Mouse (Mus musculus) limb, embryonic 12.5 days (tissue): ENCODE measurements at regions not wholly inside any gene's neighbourhood (a gene's known extent, or its start where the extent isn't known, plus 50 kb on each side); places are given as distances from the start of the nearest gene placed in this dataset.

Experiments
- ATAC-seq: fragments of 200-750 bp; cut with Nextera tagmentation; 2 replicates; pipeline ENCODE4 v1.8.0; 2017; ENCODE audit warnings: low read depth, moderate TSS enrichment; ENCODE audit not compliant: insufficient number of reproducible peaks, insufficient read depth, low FRiP score, low TSS enrichment
- H3K27ac ChIP-seq: fragments of 300-500 bp; sonication (generic); 2 replicates; pipeline ENCODE4 v1.5.1; 2016; ENCODE audit warnings: mild to moderate bottlenecking, moderate library complexity
- H3K27me3 ChIP-seq: fragments of 300-500 bp; sonication (generic); 2 replicates; pipeline ENCODE4 v1.6.1; 2016; ENCODE audit warnings: mild to moderate bottlenecking, moderate library complexity
- H3K36me3 ChIP-seq: fragments of 300-500 bp; sonication (generic); 2 replicates; pipeline ENCODE4 v1.6.1; 2016; ENCODE audit warnings: mild to moderate bottlenecking, moderate library complexity
- H3K4me1 ChIP-seq: fragments of 300-500 bp; sonication (generic); replicated peaks from 2 replicates; pipeline ENCODE4 v1.6.1; 2016
- H3K4me2 ChIP-seq: fragments of 300-500 bp; sonication (generic); 2 replicates; pipeline ENCODE4 v1.6.1; 2016; ENCODE audit warnings: mild to moderate bottlenecking, moderate library complexity
- H3K4me3 ChIP-seq: fragments of 300-500 bp; sonication (generic); replicated peaks from 2 replicates; pipeline ENCODE4 v1.5.1; 2016; ENCODE audit warnings: mild to moderate bottlenecking
- H3K9ac ChIP-seq: fragments of 300-500 bp; sonication (generic); replicated peaks from 2 replicates; pipeline ENCODE4 v1.6.1; 2016; ENCODE audit warnings: mild to moderate bottlenecking, moderate library complexity
- H3K9me3 ChIP-seq: fragments of 300-500 bp; sonication (generic); 2 replicates; pipeline ENCODE4 v1.6.1; 2016; ENCODE audit warnings: mild to moderate bottlenecking, moderate library complexity
- WGBS: fragments of 180-500 bp; shearing (Covaris S2); methylation state at CpG from one replicate; pipeline ENCODE4 v1.1.7; 2016; 5-methylcytosine and 5-hydroxymethylcytosine counted together

- WGBS, result 50% methylated on average over 13 of the region's 13 CpGs
These were observed 65.4 kb upstream of the Mitf start for GRCm38 (mm10) chr6:97741427-97741826.

GRCm38 (mm10) chr6:97740851-97741201 lies 66.0 kb upstream of the Mitf start:
- Histone ChIP-seq H3K9ac (no peak overlapping the region), H3K27ac (no peak overlapping the region), H3K4me2 (peak overlapping the region; percentile 51), H3K4me3 (peak overlapping the region; percentile 16), H3K9me3 (no peaks in the 10 kb centered on the region), H3K27me3 (no peaks in the 10 kb centered on the region), H3K4me1 (peaks cover 13% of the 10 kb centered on the region), H3K36me3 (no peaks in the 10 kb centered on the region)
- ATAC-seq, result no peak
- 22% methylated on average over 11 of the region's 11 CpGs for WGBS

More at GRCm38 (mm10) chr6:97741427-97741826, 65.4 kb upstream of the Mitf start:
- Histone ChIP-seq H3K4me2 (no peak overlapping the region), H3K4me3 (no peak overlapping the region), H3K27ac (no peak overlapping the region), H3K4me1 (peaks cover 13% of the 10 kb centered on the region), H3K27me3 (no peaks in the 10 kb centered on the region), H3K9ac (no peak overlapping the region), H3K9me3 (no peaks in the 10 kb centered on the region), H3K36me3 (no peaks in the 10 kb centered on the region)
- no peak for ATAC-seq

GRCm38 (mm10) chr6:97740107-97740850 lies 66.6 kb upstream of the Mitf start:
- H3K9ac ChIP-seq, result no peak overlapping the region
- 13% methylated on average over 13 of the region's 13 CpGs for WGBS
- no peaks in the 10 kb centered on the region for H3K27me3 ChIP-seq
- H3K4me3 ChIP-seq, result peak overlapping the region; percentile 16
- ATAC-seq, result no peak
- H3K36me3 ChIP-seq, result no peaks in the 10 kb centered on the region
- H3K4me2 ChIP-seq, result peak overlapping the region; percentile 51
- H3K27ac ChIP-seq, result no peak overlapping the region
- H3K4me1 ChIP-seq, result peaks cover 13% of the 10 kb centered on the region
- H3K9me3 ChIP-seq, result no peaks in the 10 kb centered on the region

- no peaks in the 10 kb centered on the region for H3K36me3 ChIP-seq
- H3K9ac ChIP-seq, result no peak overlapping the region
- H3K9me3 ChIP-seq, result no peaks in the 10 kb centered on the region
- H3K27me3 ChIP-seq, result no peaks in the 10 kb centered on the region
- no peak overlapping the region for H3K4me3 ChIP-seq
- no peak for ATAC-seq
- peaks cover 13% of the 10 kb centered on the region for H3K4me1 ChIP-seq
- no peak overlapping the region for H3K4me2 ChIP-seq
- WGBS, result 68% methylated on average over 4 of the region's 4 CpGs
- H3K27ac ChIP-seq, result no peak overlapping the region
These were observed 68.0 kb upstream of the Mitf start for GRCm38 (mm10) chr6:97738846-97739245.

- H3K9me3 ChIP-seq, result no peaks in the 10 kb centered on the region
- H3K4me3 ChIP-seq, result no peak overlapping the region
- no peak overlapping the region for H3K27ac ChIP-seq
- no peak overlapping the region for H3K4me2 ChIP-seq
- H3K4me1 ChIP-seq, result no peaks in the 10 kb centered on the region; the same call in 1 of the 2 replicates
- no peaks in the 10 kb centered on the region for H3K27me3 ChIP-seq
- no peak for ATAC-seq
- H3K36me3 ChIP-seq, result no peaks in the 10 kb centered on the region
- no peak overlapping the region for H3K9ac ChIP-seq
These were observed 76.0 kb upstream of the Mitf start for GRCm38 (mm10) chr6:97730835-97731234.

GRCm38 (mm10) chr6:97718184-97718910 lies 88.5 kb upstream of the Mitf start:
- no peak for ATAC-seq
- no peaks in the 10 kb centered on the region for H3K9me3 ChIP-seq
- no peaks in the 10 kb centered on the region for H3K27me3 ChIP-seq
- H3K9ac ChIP-seq, result no peak overlapping the region
- H3K4me1 ChIP-seq, result no peaks in the 10 kb centered on the region
- no peak overlapping the region for H3K4me2 ChIP-seq
- H3K27ac ChIP-seq, result no peak overlapping the region
- no peak overlapping the region for H3K4me3 ChIP-seq
- 43% methylated on average over 6 of the region's 6 CpGs for whole genome bisulfite sequencing
- no peaks in the 10 kb centered on the region for H3K36me3 ChIP-seq

- Histone ChIP-seq H3K4me2 (no peak overlapping the region), H3K4me3 (no peak overlapping the region), H3K27ac (no peak overlapping the region), H3K36me3 (no peaks in the 10 kb centered on the region), H3K4me1 (no peaks in the 10 kb centered on the region), H3K27me3 (no peaks in the 10 kb centered on the region), H3K9me3 (no peaks in the 10 kb centered on the region), H3K9ac (no peak overlapping the region)
- WGBS, result 93% methylated on average over 2 of the region's 2 CpGs
- ATAC-seq, result no peak
These were observed 90.1 kb upstream of the Frmd4b start for GRCm38 (mm10) chr6:97707401-97707800.

- no peaks in the 10 kb centered on the region for H3K9me3 ChIP-seq
- H3K4me3 ChIP-seq, result no peak overlapping the region
- no peak for ATAC-seq
- no peaks in the 10 kb centered on the region for H3K4me1 ChIP-seq
- H3K27ac ChIP-seq, result no peak overlapping the region
- no peaks in the 10 kb centered on the region for H3K27me3 ChIP-seq
- H3K9ac ChIP-seq, result no peak overlapping the region
- 79% methylated on average over 5 of the region's 5 CpGs for WGBS
- no peaks in the 10 kb centered on the region for H3K36me3 ChIP-seq
- H3K4me2 ChIP-seq, result no peak overlapping the region
These were observed 87.0 kb upstream of the Frmd4b start for GRCm38 (mm10) chr6:97704361-97704760.

- Histone ChIP-seq H3K4me1 (no peaks in the 10 kb centered on the region), H3K4me3 (no peak overlapping the region), H3K36me3 (no peaks in the 10 kb centered on the region), H3K9ac (no peak overlapping the region), H3K27me3 (no peaks in the 10 kb centered on the region), H3K4me2 (no peak overlapping the region), H3K9me3 (no peaks in the 10 kb centered on the region), H3K27ac (no peak overlapping the region)
- WGBS, result 85% methylated on average over 3 of the region's 3 CpGs
- no peak for ATAC-seq
These were observed 82.4 kb upstream of the Frmd4b start for GRCm38 (mm10) chr6:97699752-97700098.

- 79% methylated on average over 9 of the region's 9 CpGs for WGBS
These were observed 81.9 kb upstream of the Frmd4b start for GRCm38 (mm10) chr6:97699054-97699751.

GRCm38 (mm10) chr6:97693281-97693680 lies 75.9 kb upstream of the Frmd4b start:
- H3K9me3 ChIP-seq, result no peaks in the 10 kb centered on the region
- ATAC-seq, result no peak
- 90% methylated on average over 8 of the region's 8 CpGs for WGBS

More at GRCm38 (mm10) chr6:97699054-97699751, 81.9 kb upstream of the Frmd4b start:
- Histone ChIP-seq H3K4me1 (no peaks in the 10 kb centered on the region), H3K4me3 (no peak overlapping the region), H3K4me2 (no peak overlapping the region), H3K9ac (no peak overlapping the region), H3K27me3 (no peaks in the 10 kb centered on the region), H3K9me3 (no peaks in the 10 kb centered on the region), H3K27ac (no peak overlapping the region), H3K36me3 (no peaks in the 10 kb centered on the region)
- ATAC-seq, result no peak

More at GRCm38 (mm10) chr6:97693281-97693680, 75.9 kb upstream of the Frmd4b start:
- Histone ChIP-seq H3K4me3 (no peak overlapping the region), H3K27me3 (no peaks in the 10 kb centered on the region), H3K27ac (no peak overlapping the region), H3K4me2 (no peak overlapping the region), H3K36me3 (no peaks in the 10 kb centered on the region), H3K9ac (no peak overlapping the region), H3K4me1 (no peaks in the 10 kb centered on the region)
